Mouse (Mus musculus) hematopoietic stem cell, adult 5-6 weeks (primary cell): ENCODE measurements at regions not wholly inside any gene's neighbourhood (a gene's known extent, or its start where the extent isn't known, plus 50 kb on each side); places are given as distances from the start of the nearest gene placed in this dataset.

Experiments
- ATAC-seq, 2 experiments: fragments of 125-278 bp in 1 of 2; replicated peaks in 1 of 2; 2 replicates each; pipeline ENCODE4 v1.8.0; 2016 to 2017; ENCODE audit warnings: inconsistent platforms in 2 of 2, mild to moderate bottlenecking in 2 of 2, moderate number of reproducible peaks in 2 of 2, low read depth in 1 of 2, moderate TSS enrichment in 1 of 2; ENCODE audit not compliant: low FRiP score in 2 of 2, poor library complexity in 2 of 2, severe bottlenecking in 2 of 2, insufficient read depth in 1 of 2, low TSS enrichment in 1 of 2

- no peak for ATAC-seq
Observed at GRCm38 (mm10) chr16:78641205-78641604, 64.7 kb upstream of the D16Ertd472e start.

GRCm38 (mm10) chr16:78637452-78637851, 60.9 kb upstream of the D16Ertd472e start:
- no peak for ATAC-seq

- peak; percentile 73 to 76; a peak in 3 of 4 replicates for ATAC-seq
Observed at GRCm38 (mm10) chr16:78637015-78637414, 60.5 kb upstream of the D16Ertd472e start.

GRCm38 (mm10) chr16:78635774-78636173, 59.3 kb upstream of the D16Ertd472e start:
- ATAC-seq = no peak

- ATAC-seq = peak; percentile 76 to 81
Observed at GRCm38 (mm10) chr16:78635257-78635656, 58.7 kb upstream of the D16Ertd472e start.

GRCm38 (mm10) chr16:78631797-78632196, 55.3 kb upstream of the D16Ertd472e start:
- ATAC-seq = no peak

- ATAC-seq = peak in 1 of 2 experiments; percentile 53; a peak in 2 of 4 replicates
Observed at GRCm38 (mm10) chr16:78626803-78627202, 50.3 kb upstream of the D16Ertd472e start.
